Mouse (Mus musculus) heart, adult 11 months (tissue): ENCODE results near the gene Fbln7.

Experiments
- DNase-seq: peaks from one replicate; pipeline ENCODE4 v3.0.0; 2022

The Fbln7 gene

DNA sequence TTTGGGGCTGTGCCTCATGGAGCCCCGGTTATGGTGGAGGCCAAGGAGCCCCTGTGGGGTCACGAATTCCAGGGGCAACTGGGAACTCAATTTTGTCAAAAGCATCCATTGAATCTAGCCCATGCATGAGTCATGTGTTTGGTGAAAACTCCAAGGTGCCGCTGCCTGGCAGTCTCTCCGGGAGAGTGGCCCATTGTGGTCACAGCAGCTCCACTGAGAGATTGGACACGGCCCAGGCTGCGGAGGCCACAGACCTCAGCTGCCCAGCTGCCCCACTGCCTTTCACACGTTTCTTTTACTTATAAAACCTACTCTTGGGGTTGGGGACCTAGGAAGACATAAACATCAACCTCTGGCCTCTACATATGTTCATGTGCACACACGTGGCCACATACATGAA is 12.7 kb downstream of the Fbln7 start:
- DNase-seq, result no peak

DNA sequence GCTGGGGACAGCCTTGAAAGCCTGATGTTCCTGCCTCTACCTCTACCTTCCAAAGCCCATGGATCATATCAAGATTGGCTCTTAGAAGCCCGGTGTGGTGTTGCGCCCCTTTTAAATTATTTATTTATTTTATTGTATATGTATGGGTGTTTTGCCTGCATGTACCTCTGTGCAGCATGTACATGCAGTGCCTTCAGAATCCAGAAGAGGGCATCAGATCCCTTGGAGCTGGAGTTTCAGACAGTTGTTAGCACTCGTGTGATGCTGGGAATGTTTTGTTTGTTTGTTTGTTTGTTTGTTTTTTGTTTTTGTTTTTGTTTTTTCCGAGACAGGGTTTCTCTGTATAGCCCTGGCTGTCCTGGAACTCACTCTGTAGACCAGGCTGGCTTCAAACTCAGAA is 18.5 kb downstream of the Fbln7 start:
- DNase-seq, result no peak

DNA sequence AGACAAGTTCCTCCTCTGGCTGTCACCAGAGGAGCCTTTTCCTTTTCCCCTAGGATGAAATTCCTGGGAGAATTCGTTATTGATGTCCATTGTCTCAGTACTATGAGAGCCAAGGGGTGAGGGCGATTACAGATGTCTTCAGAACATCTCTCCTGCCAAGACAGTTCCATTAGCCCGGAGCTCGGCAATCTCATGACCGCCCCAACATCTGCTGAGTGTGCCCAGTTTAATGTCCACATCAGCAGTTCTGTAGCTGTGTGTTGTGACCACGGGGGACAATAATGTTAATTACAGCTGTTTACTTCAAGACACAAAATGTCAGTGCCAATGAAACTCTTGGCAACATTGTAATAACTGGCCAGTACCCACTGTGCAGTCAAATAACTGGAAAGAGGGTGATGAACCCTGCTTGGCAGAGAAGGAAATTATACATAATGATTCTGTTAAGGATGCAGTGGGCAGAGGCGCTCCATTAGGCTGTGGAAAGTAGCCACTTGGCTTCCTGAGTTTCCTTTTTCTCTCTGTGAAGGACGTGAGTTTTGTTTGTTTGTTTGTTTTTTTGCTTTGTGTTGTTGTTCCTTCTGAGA is 22.5 kb downstream of the Fbln7 start:
- no peak for DNase-seq

DNA sequence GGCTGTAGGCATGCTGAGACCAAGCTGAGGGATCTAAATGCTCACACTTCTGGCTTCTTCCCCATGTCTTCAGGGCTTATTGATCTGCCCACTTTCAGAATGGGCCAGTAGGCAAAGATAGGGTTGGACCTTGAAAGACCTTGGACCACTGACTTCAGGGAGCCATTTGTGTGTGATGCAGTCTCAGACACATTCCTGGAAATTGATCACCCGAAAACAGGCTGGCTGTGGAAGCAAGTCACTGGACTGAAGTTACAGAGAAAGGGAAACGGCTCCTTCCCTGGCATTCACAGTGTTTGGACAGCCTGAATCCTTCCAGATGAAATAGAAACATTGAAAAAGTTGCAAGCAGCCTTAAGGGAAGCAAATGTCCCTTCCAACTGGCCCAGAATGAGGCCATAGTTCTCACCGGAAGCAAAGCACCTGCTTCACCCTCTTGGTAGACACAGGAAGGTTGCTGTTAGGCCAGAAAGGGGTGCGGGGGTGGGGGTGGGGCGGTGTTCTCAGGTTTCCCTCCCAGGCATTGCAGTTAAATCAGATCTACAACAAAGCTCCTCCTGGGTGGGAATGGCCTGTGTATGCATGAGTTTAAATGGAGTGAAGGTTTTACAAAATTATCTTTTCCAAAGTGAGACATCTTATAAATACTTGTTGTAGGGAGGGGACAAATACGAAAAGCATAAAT is 25.2 kb downstream of the Fbln7 start:
- DNase-seq, result no peak

DNA sequence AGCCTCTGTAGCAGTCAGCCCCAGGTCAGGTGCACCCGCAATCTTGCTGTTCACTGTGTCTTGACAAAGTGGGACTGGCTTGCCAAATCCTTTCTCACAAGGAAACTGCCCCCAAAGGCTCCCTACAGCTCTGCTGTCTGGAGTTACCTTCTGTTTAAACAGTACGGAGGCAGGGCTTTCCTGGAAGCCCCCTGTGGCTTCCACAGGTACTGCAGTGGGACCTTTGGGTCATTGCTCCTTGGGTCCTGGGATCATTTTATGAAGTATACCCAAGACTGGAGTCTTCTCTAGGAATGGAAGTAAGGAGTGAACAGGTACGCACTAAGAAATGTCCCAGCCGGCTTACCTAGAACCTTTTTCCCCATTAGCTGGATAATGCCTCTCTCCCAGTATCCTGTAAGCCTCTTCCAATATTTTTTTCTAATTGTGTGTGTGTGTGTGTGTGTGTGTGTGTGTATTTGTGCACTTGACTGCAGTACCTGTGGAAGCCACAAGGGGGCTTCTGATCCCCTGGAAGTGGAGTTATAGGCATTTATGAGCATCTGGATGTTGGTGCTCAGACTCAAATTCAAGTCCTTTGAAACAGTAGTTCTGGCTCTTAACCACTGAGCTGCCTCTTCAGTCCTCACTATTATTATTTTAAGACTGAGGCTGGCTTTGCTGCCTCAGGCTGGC is 28.0 kb downstream of the Fbln7 start:
- DNase-seq, result no peak

DNA sequence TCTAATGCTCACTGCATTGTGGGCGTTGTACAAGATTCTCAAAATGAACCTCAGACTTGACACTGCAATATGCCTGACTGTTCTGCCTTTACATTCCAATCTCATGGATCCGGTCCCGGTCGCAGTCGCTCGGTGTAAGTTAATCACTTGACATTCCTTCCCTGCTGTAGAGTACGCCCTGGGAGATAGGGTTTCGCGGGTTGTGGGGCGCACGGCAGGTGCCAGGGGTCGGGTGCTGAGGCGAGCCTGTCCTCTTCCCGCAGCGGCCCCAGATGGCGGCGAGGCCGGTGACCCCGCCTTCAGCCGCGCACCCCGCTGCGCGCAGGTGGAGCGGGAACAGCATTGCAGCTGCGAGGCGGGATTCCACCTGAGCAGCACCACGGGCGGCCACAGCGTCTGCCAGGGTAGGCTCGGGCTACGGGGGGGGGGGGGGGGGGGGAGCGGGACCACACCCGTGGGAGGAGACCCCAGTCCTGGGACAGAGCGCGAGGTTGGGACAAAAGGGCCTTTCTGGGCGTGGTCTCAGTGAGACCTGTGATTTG is 29.5 kb downstream of the Fbln7 start:
- no peak for DNase-seq

DNA sequence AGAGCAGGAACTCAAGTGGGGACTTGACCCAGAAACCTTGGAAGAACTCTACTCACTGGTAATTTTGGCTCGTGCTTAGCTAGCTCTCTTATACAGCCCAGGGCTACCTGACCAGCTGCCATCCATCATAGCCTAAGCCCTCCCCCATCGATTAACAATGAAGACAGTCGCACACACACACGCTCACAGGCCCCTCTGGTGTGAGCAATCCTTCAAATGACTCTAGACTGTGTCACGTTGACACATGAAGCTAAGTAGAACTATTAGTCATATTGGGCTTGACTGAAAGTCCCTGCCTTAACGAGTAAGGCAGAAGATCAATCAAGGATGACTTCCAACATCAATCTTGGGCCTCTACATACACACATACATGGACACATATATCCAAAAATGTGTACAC is 40.1 kb downstream of the Fbln7 start:
- DNase-seq, result no peak

DNA sequence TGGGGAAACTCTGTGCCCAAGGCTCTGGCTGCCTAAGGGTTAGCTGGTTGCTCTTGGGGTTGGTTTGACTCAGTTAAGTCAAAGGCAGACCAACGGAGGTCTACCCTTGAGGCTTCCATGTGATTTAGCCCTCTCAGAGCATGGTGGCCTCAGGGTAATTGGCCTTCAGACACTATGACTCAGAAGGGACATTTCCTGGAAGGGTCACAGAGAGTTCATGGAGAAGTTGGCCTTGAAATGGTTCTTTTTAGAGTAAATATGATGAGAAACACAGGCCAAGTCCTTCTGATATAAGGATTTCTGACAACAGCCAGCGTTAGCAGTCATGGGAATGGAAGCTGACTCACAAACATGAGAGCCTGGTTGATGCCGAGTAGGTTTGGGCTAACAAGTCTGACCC is 40.9 kb downstream of the Fbln7 start:
- no peak for DNase-seq

DNA sequence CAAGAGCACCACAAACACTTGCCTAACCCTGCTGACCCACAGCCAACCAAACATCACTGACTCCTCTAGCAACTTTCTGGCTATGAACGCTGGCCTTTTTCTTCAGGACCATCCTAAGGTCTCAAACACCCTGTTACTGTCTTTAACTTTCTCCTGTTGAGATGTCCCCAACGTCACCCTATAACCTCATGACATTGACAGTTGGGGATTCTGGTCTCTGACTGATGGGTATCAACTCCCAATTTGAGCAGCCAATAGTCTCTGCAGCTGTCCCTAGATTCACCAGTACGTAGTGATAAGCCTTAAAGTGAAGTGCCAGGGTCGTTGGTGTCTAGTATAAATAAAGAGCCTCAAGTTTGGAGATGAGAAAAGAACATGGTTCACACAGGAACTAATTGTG is 52.2 kb downstream of the Fbln7 start:
- peak; percentile 56 for DNase-seq

DNA sequence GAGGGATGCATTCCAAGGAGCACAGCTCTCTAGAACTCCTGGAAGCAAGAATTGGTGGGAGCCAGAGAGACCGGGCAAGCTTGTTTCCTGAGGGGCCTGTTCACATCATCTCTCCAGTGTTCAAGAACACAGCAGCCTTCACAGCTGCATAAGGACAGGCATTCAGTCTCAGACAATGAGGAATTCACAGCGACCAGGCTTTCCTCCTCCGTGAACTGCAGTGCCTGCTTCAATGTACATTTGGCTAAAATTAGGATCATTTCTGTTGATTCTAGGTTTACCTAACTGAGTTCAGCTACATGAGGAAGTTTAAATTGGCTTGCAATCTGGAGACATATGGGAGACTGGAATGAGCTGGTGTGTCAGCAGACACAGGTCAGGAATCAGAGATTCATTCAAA is 53.7 kb downstream of the Fbln7 start:
- peak; percentile 54 for DNase-seq

DNA sequence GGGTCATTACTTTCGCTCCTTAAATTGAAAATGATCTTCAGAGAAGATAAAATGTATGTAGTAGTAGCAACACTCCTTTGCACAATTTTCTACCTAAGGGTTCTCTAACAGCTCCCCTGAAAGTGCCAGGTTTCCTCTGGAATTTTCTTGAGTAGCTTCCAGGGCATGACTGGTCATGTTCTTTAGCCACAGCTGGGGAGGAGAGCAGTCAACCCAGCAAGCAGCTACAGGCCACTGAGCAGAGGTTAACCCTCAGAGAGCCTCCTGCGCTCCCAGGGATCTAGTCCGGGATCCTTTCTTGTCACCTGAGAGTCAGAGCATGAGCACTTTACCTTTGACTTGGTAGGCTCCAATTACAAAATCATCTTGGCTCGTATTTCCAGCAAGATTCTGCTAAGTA is 62.0 kb downstream of the Fbln7 start:
- DNase-seq, result peak; percentile 60

DNA sequence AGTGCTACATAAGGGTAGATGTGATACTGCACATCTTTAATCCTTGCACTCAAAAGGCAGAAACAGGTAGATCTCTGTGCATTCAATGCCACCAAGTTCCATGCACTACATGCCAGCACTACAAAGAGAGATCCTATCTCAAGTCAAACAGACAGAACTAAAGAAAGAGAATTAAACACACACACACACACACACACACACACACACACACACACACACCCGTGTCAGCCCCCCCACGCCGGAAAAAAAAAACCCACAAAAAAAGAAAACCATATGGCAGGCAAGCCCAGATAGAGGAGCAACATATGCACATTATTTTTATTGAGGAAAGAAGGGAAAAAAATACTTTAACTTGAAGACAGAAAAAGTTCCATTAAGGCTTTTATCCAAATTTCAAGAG is 65.7 kb downstream of the Fbln7 start:
- peak; percentile 12 for DNase-seq

DNA sequence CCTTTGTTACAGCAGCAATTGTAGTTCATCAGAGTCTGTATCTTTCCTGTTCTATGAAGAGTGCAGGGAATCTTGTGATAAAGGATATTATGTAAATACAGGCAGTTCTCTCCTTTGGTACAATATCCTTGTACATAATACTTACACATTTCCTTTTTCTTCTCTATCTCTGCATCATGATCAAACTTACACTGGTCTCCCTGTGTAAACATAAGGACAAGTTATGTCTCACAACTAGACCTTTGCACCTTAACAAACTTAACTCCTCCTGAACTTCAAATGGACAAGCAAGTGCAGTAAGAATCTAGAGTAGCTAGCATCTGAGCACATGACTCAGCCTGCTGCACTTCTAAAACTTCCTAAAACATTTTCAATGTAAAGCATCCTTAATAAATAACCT is 67.9 kb downstream of the Fbln7 start:
- DNase-seq, result no peak

DNA sequence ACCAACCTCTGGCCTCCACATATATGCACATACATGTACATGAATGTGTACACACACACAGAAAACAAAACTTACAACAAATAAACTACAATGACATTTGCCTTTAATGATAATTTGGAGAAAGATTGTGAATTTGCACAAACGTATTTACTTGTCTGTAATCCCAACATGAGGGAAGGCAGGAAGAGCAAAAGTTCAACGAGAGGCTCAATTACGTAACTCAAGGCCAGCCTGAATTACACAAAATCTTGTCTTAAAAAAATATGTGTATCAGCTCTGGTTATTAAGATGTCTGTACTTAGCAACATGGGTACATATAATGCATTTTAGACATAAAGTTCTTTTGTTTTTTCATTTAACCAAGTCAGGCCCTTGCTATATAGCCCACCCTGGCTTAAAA is 73.5 kb downstream of the Fbln7 start:
- DNase-seq, result peak; percentile 8

DNA sequence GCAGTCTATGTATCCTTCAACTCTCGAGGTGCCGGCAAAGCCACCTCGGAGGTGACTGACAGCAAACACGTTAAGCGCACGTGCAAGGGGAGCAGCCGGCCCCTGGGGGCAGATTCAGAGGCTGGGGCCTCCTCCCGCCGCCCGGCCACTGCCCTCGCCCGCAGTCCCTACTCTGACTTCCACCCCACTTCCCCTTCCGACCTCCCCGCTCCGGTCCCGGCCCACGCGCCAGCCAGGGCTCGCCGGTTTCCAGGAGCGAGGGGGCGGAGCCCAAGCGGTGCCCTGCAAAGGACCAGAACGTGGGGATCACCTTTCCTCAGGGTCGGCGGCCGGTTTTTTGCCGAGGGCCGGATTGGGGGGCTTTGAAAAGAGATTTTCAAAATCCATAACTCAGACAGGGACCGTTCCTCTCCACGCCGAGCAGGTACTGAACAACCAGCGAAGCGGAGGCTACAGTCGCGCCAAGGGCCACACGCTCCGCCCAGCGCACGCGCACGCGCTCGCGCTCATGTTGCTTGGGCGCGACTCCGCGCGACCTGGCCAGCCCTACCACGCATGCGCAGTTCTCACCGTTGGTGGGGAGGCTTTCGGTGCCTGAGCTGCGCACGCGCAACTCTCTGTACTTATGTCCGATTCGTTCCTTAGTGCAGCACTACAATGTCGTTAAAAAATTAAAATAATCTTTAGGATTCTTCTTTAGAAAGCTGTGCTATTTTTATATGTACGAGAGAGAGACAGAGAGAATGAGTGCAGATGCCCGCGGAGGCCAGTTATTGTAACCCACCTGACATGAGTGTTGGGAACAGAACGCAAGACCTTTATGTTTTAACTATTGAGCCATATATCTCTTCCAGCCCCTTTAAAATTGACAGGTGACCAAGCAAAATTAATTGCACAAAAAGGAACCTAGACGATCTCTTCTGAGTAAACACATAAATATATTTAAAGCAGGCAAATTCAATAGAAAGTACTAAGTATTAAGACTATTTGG is 81.1 kb downstream of the Fbln7 start, which contains the start of gene Zc3h8:
TSS of gene Zc3h8 (minus strand) at position 540 of the 991 bp plus-strand sequence.
- DNase-seq, result peak; percentile 100
